Mouse (Mus musculus): ENCODE data around the gene Snrnp27. TPM values are rescaled to one million over a fixed set of nuclear protein-coding genes. Genes with fewer than 3 reads are reported as not detected.

The Snrnp27 gene
- total and polyA plus RNA-seq, 3 experiments = 3.7 to 62.5 (median 60.0) TPM

DNA sequence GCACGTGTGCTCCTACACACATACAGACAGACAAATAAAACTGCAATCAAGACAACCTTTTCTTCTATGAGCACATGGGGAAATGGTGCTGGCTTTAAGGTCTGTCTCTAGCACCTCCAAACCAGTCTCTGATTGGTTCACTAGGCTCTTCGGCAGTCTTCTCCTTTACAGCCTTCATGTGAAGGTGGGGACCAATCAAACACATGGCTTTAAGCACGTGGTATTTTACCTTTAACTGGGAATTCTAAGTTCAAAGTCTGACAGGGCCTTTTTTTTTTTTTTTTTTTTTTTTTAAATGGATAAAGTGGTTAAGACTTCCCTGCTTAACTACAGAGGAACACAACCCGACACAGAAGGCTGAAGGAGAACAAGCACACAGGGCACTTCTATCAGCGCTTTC, 19.2 kb downstream of the Snrnp27 start:
- DNase-seq = no peak

- DNase-seq = no peak
Observed at GRCm38 (mm10) chr6:86660161-86660877, 24.0 kb downstream of the Snrnp27 start.

DNA sequence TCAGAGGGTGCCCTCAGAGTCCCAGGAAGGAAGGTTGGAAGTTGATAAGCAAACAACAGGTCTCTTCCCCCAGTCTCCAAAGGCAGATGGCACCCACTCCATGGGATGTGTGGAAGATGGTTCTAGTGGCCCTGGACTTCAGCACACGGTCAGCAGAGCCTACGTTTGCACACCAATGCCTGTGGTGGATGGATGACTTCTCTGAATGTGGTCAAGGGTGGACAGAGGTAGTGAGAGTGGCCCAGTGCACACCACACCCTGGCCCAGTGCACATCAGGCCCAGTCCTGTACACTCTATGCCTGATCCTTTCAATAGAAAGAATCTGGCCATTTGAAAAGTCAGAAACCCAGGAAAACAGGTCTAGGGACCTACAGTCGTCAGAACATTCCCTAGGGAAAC, 25.8 kb downstream of the Snrnp27 start:
- DNase-seq = no peak

DNA sequence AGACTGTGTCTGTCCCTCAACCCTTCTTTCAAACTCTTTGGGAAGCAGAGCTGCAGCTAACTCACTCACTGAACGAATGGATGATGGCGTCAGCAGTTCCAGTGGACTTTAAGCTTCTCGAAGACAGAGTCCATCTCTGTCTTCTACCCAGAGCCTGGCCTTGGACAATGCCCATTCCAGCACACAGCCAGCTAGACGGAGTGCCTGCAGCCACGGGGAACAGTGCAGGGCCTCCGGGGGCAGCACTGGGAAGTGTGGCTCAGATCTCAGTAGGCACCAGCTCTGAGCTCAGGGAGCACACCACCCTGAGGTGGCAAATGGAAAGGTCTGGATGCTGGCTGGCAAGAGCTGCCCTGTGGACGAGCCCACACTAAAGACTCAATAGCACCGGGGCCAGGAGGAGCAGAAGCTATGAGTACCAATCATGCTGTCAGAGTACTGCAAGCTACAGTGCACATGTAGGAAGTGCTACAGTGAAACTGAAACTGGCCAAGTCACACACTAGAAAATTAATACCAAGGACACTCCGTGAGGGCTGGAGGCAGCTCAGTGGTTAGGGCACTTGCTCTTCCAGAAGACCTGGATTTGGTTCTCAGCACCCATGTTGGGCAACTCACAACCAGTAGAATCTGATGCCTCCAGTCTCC, 29.9 kb downstream of the Snrnp27 start:
- no peak for DNase-seq

DNA sequence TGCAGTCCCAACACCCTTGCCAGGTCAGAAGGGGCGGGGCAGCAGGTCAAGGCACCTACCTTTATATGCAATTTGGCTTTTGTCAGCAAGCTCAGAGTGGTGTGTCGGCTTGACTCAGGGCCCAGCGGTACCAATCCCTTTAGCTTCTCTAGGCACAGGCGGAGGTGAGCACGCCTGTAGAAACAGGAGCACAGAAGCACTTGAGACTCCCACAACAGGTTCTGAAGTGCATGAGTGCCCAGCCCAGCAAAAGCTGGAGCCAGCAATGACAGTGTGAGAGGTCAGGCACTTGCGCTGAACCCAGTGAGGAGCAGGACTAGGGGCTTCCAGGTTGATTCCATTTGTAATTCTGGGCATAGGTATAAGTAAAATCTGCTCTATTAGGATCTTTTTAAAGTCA, 31.3 kb downstream of the Snrnp27 start:
- no peak for DNase-seq

GRCm38 (mm10) chr6:86646143-86646542, 38.2 kb downstream of the Snrnp27 start:
- no peak for DNase-seq

- peak; percentile 47 for DNase-seq
Observed at GRCm38 (mm10) chr6:86645551-86645950, 38.8 kb downstream of the Snrnp27 start.

GRCm38 (mm10) chr6:86644775-86645400, 39.4 kb downstream of the Snrnp27 start:
- DNase-seq = no peak

- no peak for DNase-seq
Observed at GRCm38 (mm10) chr6:86641716-86642115, 42.6 kb downstream of the Snrnp27 start.

DNA sequence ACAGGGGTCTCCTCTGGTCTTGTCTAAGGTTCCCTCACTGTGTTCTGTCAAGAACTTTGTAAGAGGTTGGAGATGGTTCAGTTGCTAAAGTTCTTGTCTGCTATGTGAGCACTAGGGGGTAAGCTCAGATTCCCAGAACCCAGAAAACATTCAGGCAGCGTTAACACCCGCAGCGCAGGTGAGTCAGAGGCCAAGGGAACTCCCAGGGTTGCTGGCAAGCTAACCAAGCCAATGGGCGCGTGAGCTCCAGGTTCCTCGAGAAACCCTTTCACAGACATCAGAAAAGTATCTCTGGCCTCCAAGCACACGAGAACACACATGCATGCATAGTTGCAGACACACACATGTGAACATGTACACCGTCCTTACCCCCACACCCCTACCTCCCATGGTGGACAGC, 43.5 kb downstream of the Snrnp27 start:
- peak; percentile 54 for DNase-seq

DNA sequence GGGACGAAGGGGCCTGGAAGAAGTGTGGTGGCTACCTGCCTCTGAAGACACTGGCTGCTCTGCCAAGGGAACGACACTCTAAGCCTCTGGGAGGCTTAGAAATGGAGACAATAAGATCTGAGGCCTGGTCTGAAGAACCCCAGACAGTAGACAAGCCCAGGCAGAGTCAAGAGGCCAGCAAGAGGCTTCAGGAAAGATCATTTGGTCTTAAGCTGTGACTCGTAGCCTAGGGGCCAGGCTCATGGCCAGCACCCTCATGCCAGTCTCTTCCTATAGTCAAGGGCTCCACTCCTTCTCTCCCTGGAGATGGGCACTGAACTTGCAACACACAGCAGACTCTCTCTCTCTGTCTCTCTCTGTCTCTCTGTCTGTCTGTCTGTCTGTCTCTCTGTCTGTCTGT, 44.2 kb downstream of the Snrnp27 start:
- no peak for DNase-seq

DNA sequence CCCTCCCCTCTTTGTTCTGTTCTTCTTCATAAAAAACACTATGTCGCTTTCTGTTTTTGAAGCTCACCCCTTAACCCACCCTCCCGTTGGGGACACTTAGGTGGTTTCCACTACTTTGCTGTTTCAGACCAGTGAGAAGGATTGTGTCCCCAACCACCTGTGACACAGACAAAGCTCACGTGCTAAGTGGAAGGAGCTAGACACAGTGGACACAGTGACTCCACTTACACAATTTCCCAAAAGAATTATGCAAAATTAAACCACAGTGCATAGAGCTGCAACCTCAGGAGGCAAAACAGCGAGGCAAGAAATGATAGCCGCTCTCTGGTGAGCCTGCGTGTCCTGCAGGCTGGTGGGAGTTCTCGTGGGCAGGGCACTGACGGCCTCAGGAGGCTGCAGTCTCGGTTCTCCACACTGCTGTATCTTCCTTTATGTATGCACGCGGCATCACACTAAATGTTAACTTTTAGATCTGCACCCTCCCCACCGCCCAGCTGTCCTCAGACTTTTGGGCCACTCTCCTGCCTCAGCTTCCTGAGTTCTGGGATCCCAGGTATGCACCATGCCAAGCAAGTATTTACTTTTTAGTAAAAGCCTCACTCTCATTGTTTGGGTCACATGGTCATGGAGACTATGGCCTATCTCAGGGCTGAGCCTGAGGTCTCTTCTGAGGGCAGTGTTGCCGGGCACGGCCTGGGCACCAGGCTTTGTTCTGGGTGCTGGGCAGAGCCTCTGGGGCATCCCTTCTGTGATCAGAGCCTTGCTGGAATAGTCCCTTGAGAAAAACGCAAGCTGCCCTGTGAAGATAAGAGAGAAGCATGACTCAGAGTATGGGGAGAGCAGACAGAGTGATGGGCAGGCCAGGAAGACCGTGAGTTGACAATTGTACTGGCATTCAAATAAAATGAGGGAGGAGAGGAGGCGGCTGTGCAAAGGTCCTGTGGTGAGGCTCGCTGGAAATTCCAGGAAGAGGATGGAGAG, 44.9 kb downstream of the Snrnp27 start:
- DNase-seq = peak; percentile 25

GRCm38 (mm10) chr6:86638434-86638833, 45.9 kb downstream of the Snrnp27 start:
- DNase-seq = no peak

DNA sequence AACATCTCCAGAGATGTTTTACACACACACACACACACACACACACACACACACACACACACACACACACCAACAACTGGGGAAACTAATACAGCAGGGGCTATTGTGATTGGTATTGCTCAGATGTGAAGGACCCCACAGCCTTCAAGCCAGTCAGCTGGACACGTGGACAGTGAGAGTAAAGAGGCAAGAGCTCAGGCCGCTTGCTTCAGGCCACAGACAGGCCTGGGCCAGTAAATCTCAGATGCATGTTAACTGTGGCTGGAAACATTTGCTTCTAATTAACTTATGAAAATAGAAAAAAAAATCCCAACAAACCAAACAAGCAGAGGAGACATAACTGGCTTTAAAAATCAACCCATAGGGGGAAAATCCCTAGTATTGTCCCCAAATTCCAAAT, 46.5 kb downstream of the Snrnp27 start:
- DNase-seq = no peak

DNA sequence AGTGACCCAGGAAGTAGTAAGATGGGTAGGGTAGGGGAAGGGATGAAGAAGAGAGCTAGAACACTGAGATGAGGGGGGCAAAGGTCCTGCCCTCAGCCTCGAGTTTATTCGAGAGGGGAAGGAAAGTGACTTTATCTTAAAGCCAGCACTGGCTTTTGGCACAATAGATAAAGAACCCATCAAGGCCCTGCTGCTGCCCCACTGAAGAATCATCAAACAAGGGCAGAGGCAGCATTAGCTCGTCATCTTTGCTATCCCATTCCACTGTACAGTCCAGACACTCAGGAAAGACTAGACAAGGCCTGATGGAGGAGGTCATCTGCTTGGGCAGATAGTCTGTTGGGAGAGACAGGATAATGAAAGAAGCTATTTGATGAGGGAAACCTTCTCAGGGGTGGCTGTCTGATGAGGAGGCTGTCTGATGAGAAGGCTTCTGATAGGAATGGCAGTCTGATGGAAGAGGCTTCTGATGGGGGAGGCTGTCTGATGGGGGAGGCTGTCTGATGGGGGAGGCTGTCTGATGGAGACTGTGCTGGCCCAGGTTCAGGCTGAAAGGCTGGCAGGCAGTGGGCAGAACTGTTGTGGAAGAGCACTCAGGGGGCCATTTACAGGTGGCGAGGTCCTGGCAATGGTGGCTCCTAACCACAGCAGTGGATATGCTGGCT, 47.0 kb downstream of the Snrnp27 start:
- no peak for DNase-seq

DNA sequence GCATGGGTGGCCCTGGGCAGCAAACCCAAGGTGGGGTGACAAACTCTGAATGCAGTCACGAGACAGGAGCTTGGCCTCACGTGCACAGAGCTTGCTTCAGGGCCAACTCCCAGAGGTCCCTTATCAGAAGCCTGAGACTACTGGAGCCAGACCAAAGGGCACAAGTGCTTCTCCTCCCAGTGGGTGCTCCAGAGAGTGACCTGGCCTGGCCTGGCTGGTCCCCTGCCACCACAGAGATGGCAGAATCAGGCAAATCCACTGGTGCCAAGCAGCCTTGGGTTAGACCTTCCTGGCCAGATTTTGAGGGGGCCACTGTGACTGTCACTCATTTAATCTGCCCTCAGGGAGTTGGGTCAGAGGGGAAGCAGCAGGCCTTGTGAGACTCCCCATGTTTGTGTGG, 47.8 kb downstream of the Snrnp27 start:
- DNase-seq = peak; percentile 75

DNA sequence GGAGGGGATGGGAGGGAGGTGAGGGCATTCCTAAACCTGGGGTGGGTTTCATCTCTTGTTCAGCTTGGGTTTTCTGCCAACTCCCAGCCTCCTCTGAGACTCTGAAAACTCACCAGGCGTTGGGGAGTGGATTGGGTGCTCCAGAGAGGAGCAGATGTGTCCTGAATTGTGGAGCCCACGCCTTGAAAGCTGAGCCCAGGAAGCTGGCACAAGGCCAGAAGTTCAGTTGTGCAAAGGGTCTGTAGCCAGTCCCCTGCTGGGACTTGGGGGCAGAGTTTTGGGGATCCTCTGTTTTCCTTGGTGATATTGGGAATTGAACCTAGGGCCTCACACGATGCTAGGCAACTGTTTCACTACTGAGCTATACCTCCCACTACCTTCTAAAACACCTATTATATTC, 54.2 kb downstream of the Snrnp27 start:
- DNase-seq = no peak

GRCm38 (mm10) chr6:86627946-86628345, 56.4 kb downstream of the Snrnp27 start, which contains the start of gene Asprv1:
Asprv1 (plus strand) TSS chr6:86628164.
- no peak for DNase-seq
